ENCODE assay signal across 23 mouse cellular contexts in genomic region chr8:95800353-95800752, GRCm38 (mm10). TPM values are rescaled to one million over a fixed set of nuclear protein-coding genes. Genes with fewer than 3 reads are reported as not detected.
DNase-seq lines count a peak whose midpoint lies in the region; ATAC-seq and TF ChIP-seq lines count a peak whose summit lies in the region.
"Had no signal": no experiment of that assay in that cellular context is flagged by ENCODE, and none has a peak within 500 bp of the region (broad histone marks: within the 10 kb centered on the region; RNA-seq: fewer than 3 reads in every experiment).

No protein-coding gene starts in this region.

- peak; percentile 35 for DNase-seq in midbrain, embryonic 11.5 days (ENCODE audit: low spot score, missing footprints)
- DNase-seq in kidney, postnatal 25 days, result no peak
- DNase-seq in layer of hippocampus, adult 9-11 months, result no peak
- DNase-seq: adrenal gland, adult 8-10 months; adrenal gland, postnatal 25 days; cerebellum, adult 18-20 months; cerebellum, adult 9-10 months; cerebellum, postnatal 14 days; gastrocnemius, adult 2 months; gastrocnemius, postnatal 14 days; heart, adult 18-20 months; heart, postnatal 14 days; heart, postnatal 4 days had no signal

- no peak for TF ChIP-seq CTCF in E14TG2a.4 (conservative IDR thresholded peaks at IDR 0.05; ENCODE audit: low read length)

- no peaks in the 10 kb centered on the region for H3K27me3 ChIP-seq in midbrain, embryonic 11.5 days (ENCODE audit: control insufficient read depth, insufficient read depth, low read length)
- no peaks in the 10 kb centered on the region for H3K27me3 ChIP-seq in midbrain, embryonic 15.5 days (replicated peaks)
- H3K27me3 ChIP-seq in E14TG2a.4 (ENCODE audit: insufficient read depth, low read length) (no peaks in the 10 kb centered on the region), myocyte (ENCODE audit: control insufficient read depth, insufficient read depth, insufficient read length) (no peaks in the 10 kb centered on the region)
- H3K27me3 ChIP-seq: forebrain, embryonic 13.5 days; heart, embryonic 13.5 days had no signal

- no peak overlapping the region for H3K27ac ChIP-seq in midbrain, embryonic 11.5 days (ENCODE audit: low read depth, low read length)
- H3K27ac ChIP-seq in midbrain, embryonic 15.5 days, result no peak overlapping the region
- H3K27ac ChIP-seq: forebrain, embryonic 10.5 days; forebrain, embryonic 13.5 days; gastrocnemius, adult 2 months; heart, embryonic 10.5 days; heart, embryonic 13.5 days; hindbrain, embryonic 14.5 days; hindbrain, postnatal 0 days had no signal

- no peak for TF ChIP-seq POLR2A in myocyte (IDR thresholded peaks at IDR 0.05; ENCODE audit: insufficient read length, low read depth)

- peaks cover under 1% of the 10 kb centered on the region; the same call in 1 of the 2 replicates for H3K4me1 ChIP-seq in midbrain, embryonic 11.5 days (ENCODE audit: control insufficient read depth, insufficient read depth, low read length)
- H3K4me1 ChIP-seq in midbrain, embryonic 15.5 days, result peaks cover 15% of the 10 kb centered on the region
- H3K4me1 ChIP-seq in E14TG2a.4 (replicated peaks; ENCODE audit: low read depth, low read length), result peaks cover 90% of the 10 kb centered on the region

- H3K4me3 ChIP-seq in midbrain, embryonic 11.5 days (ENCODE audit: low read depth, low read length), result no peak overlapping the region
- no peak overlapping the region for H3K4me3 ChIP-seq in midbrain, embryonic 15.5 days
- peak overlapping the region; percentile 32; the same call in 1 of the 2 replicates for H3K4me3 ChIP-seq in E14TG2a.4 (replicated peaks; ENCODE audit: low read length)
- H3K4me3 ChIP-seq in myocyte, result no peak overlapping the region
- H3K4me3 ChIP-seq: forebrain, embryonic 10.5 days; forebrain, embryonic 13.5 days; gastrocnemius, adult 2 months; heart, embryonic 10.5 days; heart, embryonic 13.5 days had no signal

- peaks cover 5% of the 10 kb centered on the region; the same call in 1 of the 2 replicates for H3K36me3 ChIP-seq in midbrain, embryonic 11.5 days (ENCODE audit: control insufficient read depth, insufficient read depth, low read length)
- no peaks in the 10 kb centered on the region for H3K36me3 ChIP-seq in midbrain, embryonic 15.5 days (replicated peaks)
- H3K36me3 ChIP-seq in E14TG2a.4 (ENCODE audit: insufficient read depth, low read length) (peaks cover 91% of the 10 kb centered on the region), myocyte (ENCODE audit: control insufficient read depth, insufficient read depth) (peaks cover 8% of the 10 kb centered on the region)

- H3K79me2 ChIP-seq in myocyte (ENCODE audit: control insufficient read depth, insufficient read depth), result peaks cover 100% of the 10 kb centered on the region

- H3K4me2 ChIP-seq in midbrain, embryonic 11.5 days, result no peak overlapping the region
- H3K4me2 ChIP-seq in midbrain, embryonic 15.5 days, result no peak overlapping the region
- H3K4me2 ChIP-seq in myocyte (ENCODE audit: low read depth), result no peak overlapping the region
- H3K4me2 ChIP-seq: forebrain, embryonic 13.5 days; heart, embryonic 13.5 days; hindbrain, embryonic 14.5 days had no signal

- no peak overlapping the region for H3K9ac ChIP-seq in midbrain, embryonic 11.5 days (ENCODE audit: low read length)
- no peak overlapping the region for H3K9ac ChIP-seq in midbrain, embryonic 15.5 days
- H3K9ac ChIP-seq: forebrain, embryonic 13.5 days; heart, embryonic 13.5 days; hindbrain, embryonic 14.5 days had no signal

- no peaks in the 10 kb centered on the region for H3K9me3 ChIP-seq in midbrain, embryonic 11.5 days (ENCODE audit: control insufficient read depth, low read length)
- no peaks in the 10 kb centered on the region for H3K9me3 ChIP-seq in midbrain, embryonic 15.5 days
- no peaks in the 10 kb centered on the region for H3K9me3 ChIP-seq in E14TG2a.4 (ENCODE audit: low read length)
- H3K9me3 ChIP-seq: forebrain, embryonic 10.5 days; forebrain, embryonic 13.5 days; heart, embryonic 10.5 days; heart, embryonic 13.5 days had no signal

- H3ac ChIP-seq in myocyte (ENCODE audit: control insufficient read depth, insufficient read length), result no peak overlapping the region

- WGBS in midbrain, embryonic 11.5 days, result 93% methylated on average over 3 of the region's 3 CpGs
- WGBS in midbrain, embryonic 15.5 days, result 95% methylated on average over 3 of the region's 3 CpGs

- no peak for ATAC-seq in midbrain, embryonic 11.5 days (ENCODE audit: low FRiP score)
- ATAC-seq in midbrain, embryonic 15.5 days (replicated peaks), result no peak
- ATAC-seq: forebrain, embryonic 13.5 days; forebrain, embryonic 16.5 days; hindbrain, postnatal 0 days had no signal

TF ChIP-seq in myocyte, 11 proteins besides CTCF, POLR2A, EP300 and RAD21:
- TF ChIP-seq USF1 (IDR thresholded peaks at IDR 0.05; ENCODE audit: low read depth) (no peak), MYOG (IDR thresholded peaks at IDR 0.05; ENCODE audit: control insufficient read depth in 1 of 3, insufficient read depth in 1 of 3, insufficient read length in 2 of 3, low read depth in 2 of 3) (peak in 1 of 3 experiments; percentile 61), TCF12 (IDR thresholded peaks at IDR 0.05; ENCODE audit: insufficient read depth, poor library complexity, severe bottlenecking) (no peak), MYOD1 (IDR thresholded peaks at IDR 0.05; ENCODE audit: control insufficient read depth in 1 of 3, insufficient read length in 2 of 3, low read depth in 2 of 3) (peak in 2 of 3 experiments; percentile 90 to 92), REST (IDR thresholded peaks at IDR 0.05; ENCODE audit: insufficient read depth, insufficient read length) (no peak), E2F4 (IDR thresholded peaks at IDR 0.05; ENCODE audit: insufficient read depth) (no peak)

RNA-seq across cellular contexts. Expression of gene Cnot1, which starts 6.9 kb away (rescaled TPM):
- polyA plus RNA-seq in midbrain, embryonic 11.5 days (2014; fragmentation: Nextera tagmentation; extraction: Ambion mirVana), result 109 and 111 TPM in 2 replicates
- polyA plus RNA-seq in midbrain, embryonic 15.5 days (2015; fragmentation: Nextera tagmentation; extraction: Ambion mirVana), result 48.8 and 50.8 TPM in 2 replicates
- polyA plus RNA-seq in myocyte (2012; fragmentation: generic; extraction: Trizol), result 32.7 TPM

RNA-seq across cellular contexts. Expression of gene Sap18b, which starts 24.8 kb away (rescaled TPM):
- 398 and 408 TPM in 2 replicates for polyA plus RNA-seq in midbrain, embryonic 11.5 days (2014; fragmentation: Nextera tagmentation; extraction: Ambion mirVana)
- 196 and 201 TPM in 2 replicates for polyA plus RNA-seq in midbrain, embryonic 15.5 days (2015; fragmentation: Nextera tagmentation; extraction: Ambion mirVana)
- polyA plus RNA-seq in myocyte (2012; fragmentation: generic; extraction: Trizol), result 157 TPM

RNA-seq across cellular contexts. Expression of gene Slc38a7, which starts 53.0 kb away (rescaled TPM):
- 16.5 and 17.2 TPM in 2 replicates for polyA plus RNA-seq in midbrain, embryonic 11.5 days (2014; fragmentation: Nextera tagmentation; extraction: Ambion mirVana)
- polyA plus RNA-seq in midbrain, embryonic 15.5 days (2015; fragmentation: Nextera tagmentation; extraction: Ambion mirVana), result 30.3 and 32.2 TPM in 2 replicates
- polyA plus RNA-seq in myocyte (2012; fragmentation: generic; extraction: Trizol), result 46.9 TPM
